Mouse (Mus musculus) hindbrain, embryonic 11.5 days (tissue): Measurements from ENCODE around the gene Qtrt2. TPM values are rescaled to one million over a fixed set of nuclear protein-coding genes. Genes with fewer than 3 reads are reported as not detected.

Source experiments
- ATAC-seq: fragments of 200-750 bp; cut with Nextera tagmentation; 2 replicates; pipeline ENCODE4 v1.8.0; 2017; ENCODE audit warnings: mild to moderate bottlenecking, moderate TSS enrichment, moderate library complexity; ENCODE audit not compliant: low FRiP score
- DNase-seq: peaks from one replicate; pipeline ENCODE4 v3.0.0-alpha.2; 2015; ENCODE audit warnings: low spot score
- H3K27ac ChIP-seq: fragments of 300-500 bp; sonication (generic); 2 replicates; pipeline ENCODE4 v1.5.1; 2014; ENCODE audit warnings: mild to moderate bottlenecking, low read depth, low read length
- H3K27me3 ChIP-seq: fragments of 300-500 bp; sonication (generic); 2 replicates; pipeline ENCODE4 v1.6.1; 2014; ENCODE audit warnings: mild to moderate bottlenecking, low read length, moderate library complexity, mixed read lengths; ENCODE audit not compliant: control insufficient read depth, insufficient read depth
- H3K36me3 ChIP-seq: fragments of 300-500 bp; sonication (generic); 2 replicates; pipeline ENCODE4 v1.6.1; 2014; ENCODE audit warnings: mild to moderate bottlenecking, low read length, moderate library complexity, mixed read lengths; ENCODE audit not compliant: control insufficient read depth, insufficient read depth
- H3K4me1 ChIP-seq: fragments of 300-500 bp; sonication (generic); replicated peaks from 2 replicates; pipeline ENCODE4 v1.6.1; 2014; ENCODE audit warnings: low read length, mixed read lengths; ENCODE audit not compliant: control insufficient read depth, insufficient read depth
- H3K4me2 ChIP-seq: fragments of 300-500 bp; sonication (generic); replicated peaks from 2 replicates; pipeline ENCODE4 v1.6.1; 2014; ENCODE audit warnings: mild to moderate bottlenecking, low read depth, low read length
- H3K4me3 ChIP-seq: fragments of 300-500 bp; sonication (generic); 2 replicates; pipeline ENCODE4 v1.5.1; 2014; ENCODE audit warnings: low read depth, low read length
- H3K9ac ChIP-seq: fragments of 300-500 bp; sonication (generic); 2 replicates; pipeline ENCODE4 v1.6.1; 2014; ENCODE audit warnings: low read depth, low read length
- H3K9me3 ChIP-seq: fragments of 300-500 bp; sonication (generic); 2 replicates; pipeline ENCODE4 v1.6.1; 2016; ENCODE audit warnings: low read length; ENCODE audit not compliant: control insufficient read depth
- WGBS: fragments of 180-500 bp; shearing (Covaris S2); extraction: QIAGEN DNeasy Blood & Tissue Kit; methylation state at CpG from one replicate; pipeline ENCODE4 v1.1.7; 2014; 5-methylcytosine and 5-hydroxymethylcytosine counted together
- polyA plus RNA-seq: library from polyadenylated mRNA; unstranded; fragments of >200 nt; fragmentation: Nextera tagmentation; extraction: Ambion mirVana; gene quantifications from 2 replicates; pipeline ENCODE4 v1.2.1, GENCODE M21; 2014

Gene Qtrt2
- polyA plus RNA-seq, 1 experiment from 2014 or later: 35.9 TPM

DNA sequence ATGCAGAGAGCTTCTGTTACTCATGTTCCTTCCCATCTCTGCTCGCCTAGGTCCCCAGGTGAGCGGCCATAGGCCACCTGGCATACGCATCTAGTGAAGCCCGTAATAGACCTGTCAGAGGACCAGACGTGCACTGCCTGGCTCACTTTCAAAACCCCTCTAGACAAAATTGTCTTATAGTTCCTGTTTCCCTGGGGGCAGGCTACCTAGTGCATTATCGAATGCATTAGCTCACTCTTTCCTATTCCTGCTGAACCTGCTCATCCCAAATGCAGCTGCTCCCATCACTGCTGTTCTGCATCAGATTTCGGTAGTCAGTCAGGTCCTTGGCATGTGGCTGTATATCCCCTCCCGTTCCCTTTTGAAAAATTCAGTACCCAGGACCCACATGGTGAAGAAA, 8.2 kb upstream of the Qtrt2 start:
- 87% methylated on average over 8 of the region's 8 CpGs for WGBS
- H3K27ac ChIP-seq: no peak overlapping the region
- H3K4me2 ChIP-seq: no peak overlapping the region
- H3K9ac ChIP-seq: no peak overlapping the region
- ATAC-seq (no peak), DNase-seq (no peak)
- H3K4me1 ChIP-seq: no peaks in the 10 kb centered on the region
- no peaks in the 10 kb centered on the region for H3K27me3 ChIP-seq
- H3K36me3 ChIP-seq: no peaks in the 10 kb centered on the region
- no peak overlapping the region for H3K4me3 ChIP-seq
- H3K9me3 ChIP-seq: no peaks in the 10 kb centered on the region

DNA sequence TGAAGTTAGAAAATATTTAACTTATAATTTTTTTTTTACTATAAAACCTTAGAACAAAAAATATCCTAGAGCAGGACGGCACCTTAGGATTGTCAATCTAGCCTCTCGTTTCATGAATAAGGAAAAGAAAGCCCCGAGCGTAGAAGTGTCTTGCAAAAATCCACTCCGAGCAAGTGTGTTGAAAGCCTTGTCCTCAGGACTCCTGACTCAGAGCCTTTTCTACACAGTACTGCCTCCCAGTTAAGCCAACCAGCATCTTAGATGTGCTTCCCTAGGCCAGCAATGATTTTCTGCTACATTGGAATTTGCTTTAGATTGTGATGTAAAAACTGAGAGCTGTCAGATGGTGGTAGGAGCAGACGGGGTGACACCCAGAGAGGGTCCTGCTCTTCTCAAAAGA, 6.4 kb upstream of the Qtrt2 start:
- H3K27me3 ChIP-seq: no peaks in the 10 kb centered on the region
- no peak overlapping the region for H3K4me3 ChIP-seq
- DNase-seq (no peak), ATAC-seq (no peak)
- no peaks in the 10 kb centered on the region for H3K9me3 ChIP-seq
- H3K9ac ChIP-seq: no peak overlapping the region
- H3K36me3 ChIP-seq: no peaks in the 10 kb centered on the region
- H3K27ac ChIP-seq: no peak overlapping the region
- WGBS: 84% methylated on average over 6 of the region's 6 CpGs
- H3K4me2 ChIP-seq: no peak overlapping the region
- no peaks in the 10 kb centered on the region for H3K4me1 ChIP-seq

DNA sequence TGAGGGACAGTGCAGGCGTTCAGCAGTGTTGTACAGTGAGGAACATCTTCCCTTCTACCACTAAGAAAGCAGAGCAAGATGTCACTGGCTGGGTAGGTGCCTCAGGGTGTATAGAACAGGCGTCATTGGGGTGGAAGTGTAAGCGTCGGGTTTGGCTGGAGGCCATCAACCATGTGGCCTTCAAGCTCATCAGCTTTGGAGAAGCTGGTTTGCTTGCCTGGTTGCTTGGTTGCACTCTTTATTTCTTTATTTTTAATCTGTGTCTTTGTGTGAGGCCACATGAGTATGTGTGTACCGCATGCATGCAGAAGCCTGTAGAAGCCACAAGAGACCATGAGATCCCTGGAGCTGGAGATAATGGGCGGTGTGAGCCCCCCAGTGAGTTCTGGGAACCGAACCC, 5.7 kb upstream of the Qtrt2 start:
- H3K9me3 ChIP-seq: no peaks in the 10 kb centered on the region
- no peak for ATAC-seq

DNA sequence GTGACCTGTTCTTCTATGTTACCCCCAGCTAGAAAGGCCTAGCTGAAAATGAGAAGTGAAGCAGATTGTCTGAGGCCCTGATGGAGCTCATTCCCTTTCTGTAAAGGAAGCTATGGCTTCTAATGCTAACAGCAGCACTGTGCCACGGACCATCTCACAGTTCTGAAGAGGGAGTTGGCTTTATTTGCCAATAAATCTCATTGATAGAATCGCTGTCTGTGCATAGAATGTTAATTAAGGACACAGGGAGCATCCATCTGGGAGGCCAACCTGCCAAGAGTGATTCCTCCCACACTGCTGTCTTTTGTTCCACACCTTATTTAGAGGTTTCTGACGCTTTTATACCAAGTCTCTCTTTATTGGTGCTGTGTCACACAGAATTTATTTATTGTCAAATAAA, 4.9 kb upstream of the Qtrt2 start:
- no peaks in the 10 kb centered on the region for H3K4me1 ChIP-seq
- no peaks in the 10 kb centered on the region for H3K9me3 ChIP-seq
- 78% methylated on average over 3 of the region's 3 CpGs for WGBS
- no peaks in the 10 kb centered on the region for H3K27me3 ChIP-seq
- DNase-seq (no peak), ATAC-seq (no peak)
- no peaks in the 10 kb centered on the region for H3K36me3 ChIP-seq
- H3K4me2 ChIP-seq: no peak overlapping the region
- H3K27ac ChIP-seq: no peak overlapping the region
- H3K9ac ChIP-seq: no peak overlapping the region
- no peak overlapping the region for H3K4me3 ChIP-seq

More for the DNA sequence above, 5.7 kb upstream of the Qtrt2 start:
- H3K27ac ChIP-seq: no peak overlapping the region
- DNase-seq: no peak
- no peak overlapping the region for H3K4me2 ChIP-seq
- no peaks in the 10 kb centered on the region for H3K27me3 ChIP-seq
- H3K4me1 ChIP-seq: no peaks in the 10 kb centered on the region
- WGBS: 91% methylated on average over 7 of the region's 7 CpGs
- no peak overlapping the region for H3K4me3 ChIP-seq
- H3K36me3 ChIP-seq: no peaks in the 10 kb centered on the region
- H3K9ac ChIP-seq: no peak overlapping the region

DNA sequence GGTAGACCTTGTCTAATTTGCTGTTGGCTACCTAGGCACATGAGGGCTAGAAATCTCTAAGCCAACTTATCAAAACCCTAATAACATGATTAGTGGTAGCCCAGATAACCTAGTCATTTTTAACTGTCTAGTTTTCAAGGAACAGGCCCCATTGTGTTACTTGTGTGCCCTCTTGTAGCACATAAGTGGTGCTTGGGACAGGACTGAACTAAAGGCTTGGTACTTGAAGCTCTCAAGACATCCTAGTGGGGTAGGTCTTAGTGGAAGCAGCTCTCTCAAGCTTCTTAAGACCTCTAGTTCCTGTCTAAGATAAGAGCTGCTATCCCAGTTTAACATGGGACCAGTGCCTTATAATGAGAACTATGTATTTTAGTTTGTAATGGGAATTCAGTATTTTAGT, 4.0 kb upstream of the Qtrt2 start:
- Histone ChIP-seq H3K4me1 (no peaks in the 10 kb centered on the region), H3K27ac (no peak overlapping the region), H3K9ac (no peak overlapping the region), H3K4me3 (no peak overlapping the region), H3K4me2 (no peak overlapping the region), H3K36me3 (no peaks in the 10 kb centered on the region), H3K9me3 (no peaks in the 10 kb centered on the region), H3K27me3 (no peaks in the 10 kb centered on the region)
- DNase-seq (no peak), ATAC-seq (no peak)

DNA sequence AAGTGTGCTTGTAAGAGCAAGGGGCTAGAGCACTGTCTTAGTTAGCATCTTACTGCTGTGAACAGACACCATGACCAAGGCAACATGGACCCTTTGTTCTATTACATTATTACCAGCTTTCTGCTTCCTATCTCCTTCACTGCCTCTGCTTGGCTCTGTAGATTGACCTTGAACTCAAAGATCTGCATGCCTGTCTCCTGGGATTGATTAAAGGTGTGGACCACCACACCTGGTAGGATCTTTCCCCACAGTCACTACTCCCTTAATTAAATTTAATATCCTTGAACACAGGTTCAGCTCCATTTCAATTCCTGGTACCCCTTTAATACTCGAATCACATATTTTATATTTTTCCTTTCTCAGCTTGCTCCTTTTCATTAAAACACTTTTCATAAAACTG, 763 bp downstream of the Qtrt2 start:
- no peak overlapping the region for H3K9ac ChIP-seq
- WGBS: 95% methylated on average over 1 of the region's 1 CpGs
- DNase-seq: no peak
- H3K4me2 ChIP-seq: no peak overlapping the region
- no peaks in the 10 kb centered on the region for H3K27me3 ChIP-seq
- H3K27ac ChIP-seq: no peak overlapping the region
- H3K4me3 ChIP-seq: no peak overlapping the region
- H3K9me3 ChIP-seq: no peaks in the 10 kb centered on the region
- H3K4me1 ChIP-seq: no peaks in the 10 kb centered on the region
- H3K36me3 ChIP-seq: no peaks in the 10 kb centered on the region
- ATAC-seq: no peak

DNA sequence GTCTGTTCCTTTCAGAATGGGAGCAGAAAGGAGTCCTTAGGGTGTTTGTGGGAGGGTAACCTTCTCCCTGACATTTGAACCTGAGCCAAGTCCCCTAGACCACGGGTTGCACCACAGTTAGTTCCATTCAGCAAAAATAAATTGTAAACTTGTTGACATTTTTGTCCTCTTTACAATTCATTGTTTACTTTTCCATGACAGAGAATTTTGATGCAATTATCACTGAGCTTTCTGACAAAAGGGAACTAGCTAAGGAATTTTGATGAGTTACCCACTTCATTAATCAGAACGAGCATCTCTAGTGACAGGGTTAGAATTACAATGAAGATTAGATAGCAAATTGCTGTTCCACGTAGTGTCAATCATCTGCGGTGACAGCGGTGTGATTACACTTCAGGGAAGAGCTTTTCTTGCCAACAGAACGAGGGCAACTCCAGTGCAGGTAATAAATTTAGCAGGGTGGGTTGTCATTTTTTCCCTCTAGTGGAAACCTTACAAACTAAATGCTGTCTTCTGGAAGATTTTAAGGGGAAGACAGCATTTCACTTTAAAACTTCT, 1.5 kb downstream of the Qtrt2 start:
- ATAC-seq (no peak), DNase-seq (no peak)
- no peaks in the 10 kb centered on the region for H3K27me3 ChIP-seq
- H3K4me3 ChIP-seq: no peak overlapping the region
- H3K9ac ChIP-seq: no peak overlapping the region
- no peaks in the 10 kb centered on the region for H3K9me3 ChIP-seq
- no peaks in the 10 kb centered on the region for H3K36me3 ChIP-seq
- H3K27ac ChIP-seq: no peak overlapping the region
- no peaks in the 10 kb centered on the region for H3K4me1 ChIP-seq
- H3K4me2 ChIP-seq: no peak overlapping the region
- 77% methylated on average over 6 of the region's 6 CpGs for WGBS

DNA sequence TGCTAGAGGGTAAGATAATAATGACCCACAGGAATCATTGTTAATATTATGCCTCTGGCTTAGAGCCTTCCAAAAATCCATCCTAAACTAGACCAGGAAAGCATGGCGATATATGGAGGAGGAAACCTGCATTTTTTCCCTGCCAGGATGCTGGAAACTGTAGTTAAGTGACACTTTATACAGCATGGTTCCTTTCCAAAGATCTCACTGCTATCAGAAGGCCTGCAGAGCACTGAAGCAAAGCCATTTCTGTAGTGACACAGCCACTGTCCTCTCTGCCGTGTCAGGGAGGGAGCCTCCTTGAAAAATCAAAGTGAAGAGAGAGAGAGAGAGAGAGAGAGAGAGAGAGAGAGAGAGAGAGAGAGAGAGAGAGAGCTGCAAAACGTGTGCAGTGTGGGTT, 4.0 kb downstream of the Qtrt2 start:
- no peak overlapping the region for H3K4me3 ChIP-seq
- no peak overlapping the region for H3K9ac ChIP-seq
- no peaks in the 10 kb centered on the region for H3K27me3 ChIP-seq
- no peaks in the 10 kb centered on the region for H3K4me1 ChIP-seq
- H3K4me2 ChIP-seq: no peak overlapping the region
- DNase-seq: no peak
- H3K9me3 ChIP-seq: no peaks in the 10 kb centered on the region
- no peaks in the 10 kb centered on the region for H3K36me3 ChIP-seq
- whole genome bisulfite sequencing: 74% methylated on average over 3 of the region's 3 CpGs
- H3K27ac ChIP-seq: no peak overlapping the region
- no peak for ATAC-seq

DNA sequence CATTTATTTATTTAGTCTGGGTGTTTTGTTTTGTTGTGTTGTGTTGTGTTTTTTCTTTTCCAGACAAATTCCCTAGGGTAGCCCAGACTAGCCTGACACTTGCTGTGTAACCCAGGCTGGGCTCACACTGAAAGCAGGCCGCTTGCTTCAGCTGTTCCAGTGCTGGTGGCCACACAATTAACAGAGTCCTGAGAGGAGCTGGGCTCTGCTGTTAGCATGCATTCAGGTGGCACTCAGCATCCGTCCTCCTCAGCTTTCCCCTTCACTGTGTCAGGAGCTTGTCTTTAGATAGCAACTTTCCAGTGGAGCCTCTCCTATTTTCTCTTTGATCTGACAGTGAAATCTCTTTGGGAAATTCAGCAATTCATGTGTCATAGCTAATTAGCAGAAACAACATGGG, 4.6 kb downstream of the Qtrt2 start:
- Histone ChIP-seq H3K4me1 (no peaks in the 10 kb centered on the region), H3K4me2 (no peak overlapping the region), H3K27ac (no peak overlapping the region), H3K4me3 (no peak overlapping the region), H3K36me3 (no peaks in the 10 kb centered on the region), H3K27me3 (no peaks in the 10 kb centered on the region), H3K9ac (no peak overlapping the region), H3K9me3 (no peaks in the 10 kb centered on the region)
- DNase-seq (no peak), ATAC-seq (no peak)
- 69% methylated on average over 2 of the region's 2 CpGs for WGBS
